Mouse (Mus musculus): ENCODE data around the gene Gpr37.
A peak's percentile ranks its signal among the peaks of the same experiment; 100 is the strongest.

Gene Gpr37

GRCm38 (mm10) chr6:25690629-25691028, at the start of gene Gpr37:
Gpr37 (minus strand) TSS chr6:25690729.
- no peak for DNase-seq (ENCODE audit: low read depth, low spot score)

- DNase-seq (ENCODE audit: low read depth, low spot score): no peak
Observed at GRCm38 (mm10) chr6:25736533-25736932, 46.0 kb upstream of the Gpr37 start.

GRCm38 (mm10) chr6:25726560-25726959, 36.0 kb upstream of the Gpr37 start:
- DNase-seq (ENCODE audit: low read depth, low spot score): no peak

GRCm38 (mm10) chr6:25710601-25711000, 20.1 kb upstream of the Gpr37 start:
- DNase-seq (ENCODE audit: low read depth, low spot score): no peak

- DNase-seq (ENCODE audit: low read depth, low spot score): no peak
Observed at GRCm38 (mm10) chr6:25709250-25709895, 18.8 kb upstream of the Gpr37 start.

- no peak for DNase-seq (ENCODE audit: low read depth, low spot score)
Observed at GRCm38 (mm10) chr6:25699956-25700355, 9.4 kb upstream of the Gpr37 start.

- no peak for DNase-seq (ENCODE audit: low read depth, low spot score)
Observed at GRCm38 (mm10) chr6:25690284-25690605, 284 bp downstream of the Gpr37 start.

GRCm38 (mm10) chr6:25689520-25690283, 827 bp downstream of the Gpr37 start:
- no peak for DNase-seq (ENCODE audit: low read depth, low spot score)

- DNase-seq (ENCODE audit: low read depth, low spot score): no peak
Observed at GRCm38 (mm10) chr6:25688927-25689519, 1.5 kb downstream of the Gpr37 start.

GRCm38 (mm10) chr6:25686760-25687200, 3.7 kb downstream of the Gpr37 start:
- DNase-seq (ENCODE audit: low read depth, low spot score): no peak

GRCm38 (mm10) chr6:25684391-25684790, 6.1 kb downstream of the Gpr37 start:
- no peak for DNase-seq (ENCODE audit: low read depth, low spot score)

GRCm38 (mm10) chr6:25675111-25675510, 15.4 kb downstream of the Gpr37 start:
- DNase-seq (ENCODE audit: low read depth, low spot score): no peak

- no peak for DNase-seq (ENCODE audit: low read depth, low spot score)
Observed at GRCm38 (mm10) chr6:25673801-25674200, 16.7 kb downstream of the Gpr37 start.

GRCm38 (mm10) chr6:25670150-25670549, 20.4 kb downstream of the Gpr37 start:
- DNase-seq (ENCODE audit: low read depth, low spot score): no peak

GRCm38 (mm10) chr6:25663942-25664341, 26.6 kb downstream of the Gpr37 start:
- peak; percentile 8 for DNase-seq (ENCODE audit: low read depth, low spot score)

- no peak for DNase-seq (ENCODE audit: low read depth, low spot score)
Observed at GRCm38 (mm10) chr6:25659924-25660675, 30.4 kb downstream of the Gpr37 start.
